Mouse (Mus musculus): ENCODE results near the gene Eif5b.

DNA sequence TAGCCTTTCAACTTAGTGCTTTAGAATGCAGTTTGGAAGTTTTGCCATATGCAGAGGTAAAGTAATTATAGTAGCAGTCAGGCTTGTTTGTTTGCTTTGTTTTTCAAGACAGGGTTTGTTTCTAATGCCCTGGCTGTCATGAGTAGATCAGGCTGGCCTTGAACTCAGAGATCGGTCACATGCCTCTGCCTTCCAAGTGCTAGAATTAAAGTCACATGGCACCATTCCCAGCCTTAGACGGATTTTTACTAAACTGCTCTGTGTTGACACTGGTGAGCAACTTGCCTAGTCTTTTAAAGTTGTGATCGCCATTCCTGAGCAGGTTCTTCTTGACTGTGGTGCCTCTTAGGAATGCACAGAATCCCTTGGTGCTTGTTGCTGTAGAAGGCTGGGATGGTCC, 8.9 kb downstream of the Eif5b start:
- TF ChIP-seq POLR2A (IDR thresholded peaks at IDR 0.05; ENCODE audit: low read depth, low read length), result no peak
- TF ChIP-seq CTCF (IDR thresholded peaks at IDR 0.05; ENCODE audit: borderline replicate concordance, insufficient read depth, low read length), result no peak

All from embryonic fibroblast, embryonic 13.5 days (primary cell).